In genomic region chr8:47542746-47543145, GRCm38 (mm10) we compare ENCODE assay signal across 27 mouse cellular contexts.
"Had no signal": no experiment of that assay in that cellular context is flagged by ENCODE, and none has a peak within 500 bp of the region (broad histone marks: within the 10 kb centered on the region; RNA-seq: fewer than 3 reads in every experiment).

No protein-coding gene starts in this region.

- H3K27me3 ChIP-seq: embryonic facial prominence, embryonic 12.5 days; embryonic facial prominence, embryonic 13.5 days; embryonic facial prominence, embryonic 15.5 days; forebrain, embryonic 12.5 days; forebrain, embryonic 13.5 days; forebrain, embryonic 15.5 days had no signal

- H3K9ac ChIP-seq: embryonic facial prominence, embryonic 12.5 days; embryonic facial prominence, embryonic 13.5 days; embryonic facial prominence, embryonic 15.5 days; forebrain, embryonic 12.5 days; forebrain, embryonic 13.5 days; forebrain, embryonic 15.5 days; forebrain, postnatal 0 days had no signal

- H3K4me1 ChIP-seq: embryonic facial prominence, embryonic 10.5 days; embryonic facial prominence, embryonic 12.5 days; embryonic facial prominence, embryonic 13.5 days; embryonic facial prominence, embryonic 15.5 days; forebrain, embryonic 10.5 days; forebrain, embryonic 12.5 days; forebrain, embryonic 13.5 days; forebrain, embryonic 15.5 days had no signal

- H3K4me3 ChIP-seq: embryonic facial prominence, embryonic 10.5 days; embryonic facial prominence, embryonic 12.5 days; embryonic facial prominence, embryonic 13.5 days; embryonic facial prominence, embryonic 15.5 days; erythroblast, embryonic 14.5 days; forebrain, embryonic 10.5 days; forebrain, embryonic 12.5 days; forebrain, embryonic 13.5 days; forebrain, embryonic 15.5 days; gastrocnemius, adult 2 months had no signal

- ATAC-seq: forebrain, embryonic 13.5 days; forebrain, embryonic 14.5 days; forebrain, embryonic 15.5 days; forebrain, embryonic 16.5 days; forebrain, postnatal 0 days had no signal

- H3K27ac ChIP-seq: embryonic facial prominence, embryonic 10.5 days; embryonic facial prominence, embryonic 12.5 days; embryonic facial prominence, embryonic 13.5 days; embryonic facial prominence, embryonic 15.5 days; forebrain, embryonic 10.5 days; forebrain, embryonic 12.5 days; forebrain, embryonic 13.5 days; forebrain, embryonic 15.5 days; gastrocnemius, adult 2 months had no signal

- DNase-seq: cerebellum, adult 2 months; cerebellum, adult 8-10 months; cerebellum, adult 9-10 months; cerebellum, adult 9-11 months; cerebellum, postnatal 10 days; cerebellum, postnatal 14 days; cerebellum, postnatal 25 days; cerebellum, postnatal 36 days; embryo, embryonic 11 days; forebrain, postnatal 0 days; gastrocnemius, adult 2 months; gastrocnemius, postnatal 10 days; gastrocnemius, postnatal 14 days; gastrocnemius, postnatal 25 days; gastrocnemius, postnatal 36 days; heart, adult 18-20 months had no signal

- H3K4me2 ChIP-seq: embryonic facial prominence, embryonic 12.5 days; embryonic facial prominence, embryonic 13.5 days; embryonic facial prominence, embryonic 15.5 days; forebrain, embryonic 12.5 days; forebrain, embryonic 13.5 days; forebrain, embryonic 15.5 days had no signal

- H3K9me3 ChIP-seq: embryonic facial prominence, embryonic 10.5 days; embryonic facial prominence, embryonic 12.5 days; embryonic facial prominence, embryonic 13.5 days; embryonic facial prominence, embryonic 15.5 days; forebrain, embryonic 10.5 days; forebrain, embryonic 12.5 days; forebrain, embryonic 13.5 days; forebrain, embryonic 15.5 days had no signal
